Mouse (Mus musculus): Measurements from ENCODE around the gene Slc25a18. TPM values are rescaled to one million over a fixed set of nuclear protein-coding genes. Genes with fewer than 3 reads are reported as not detected.

Gene Slc25a18
- polyA plus RNA-seq, 1 experiment, result 0.12 TPM

DNA sequence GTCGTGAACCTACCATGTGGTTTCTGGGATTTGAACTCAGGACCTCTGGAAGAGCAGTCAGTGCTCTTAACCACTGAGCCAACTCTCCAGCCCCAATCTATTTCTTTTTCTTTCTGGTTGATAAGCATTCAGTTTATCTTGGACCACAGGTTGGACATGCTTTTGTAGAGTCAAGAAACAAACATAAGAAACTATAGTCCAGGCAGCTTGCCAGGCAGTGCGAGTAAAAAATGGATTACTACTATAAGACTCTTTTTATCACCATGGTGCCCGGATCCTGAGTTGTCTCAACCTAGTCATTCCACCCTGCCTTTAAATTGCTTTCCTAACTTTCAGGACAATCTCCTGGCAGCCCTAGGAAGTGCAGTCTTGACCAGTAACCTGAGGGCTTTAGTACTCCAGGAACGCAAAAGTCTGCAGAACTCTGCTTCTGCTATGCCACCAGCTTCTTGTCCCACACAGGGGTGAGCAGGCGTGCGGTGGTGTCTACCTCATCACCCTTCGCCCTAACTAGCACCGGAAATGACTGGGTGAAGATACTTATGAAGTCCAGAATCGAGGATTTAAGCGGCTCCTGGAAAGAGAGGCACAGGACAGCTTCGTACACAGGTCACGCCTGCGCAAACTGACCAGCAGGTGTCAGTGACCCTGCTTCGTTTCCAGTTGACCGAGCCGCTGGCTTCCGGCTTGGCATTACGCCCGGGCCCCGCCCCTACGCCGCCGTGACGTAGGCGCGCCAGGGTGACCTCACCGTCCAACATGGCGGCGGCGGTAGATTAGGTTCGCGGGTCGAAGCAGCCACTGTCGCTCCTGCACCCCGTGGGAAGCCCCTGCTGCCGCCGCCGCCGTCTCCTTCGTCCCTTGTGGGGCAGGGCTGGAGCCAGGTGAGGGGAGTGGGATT is 62.3 kb downstream of the Slc25a18 start, which contains the start of gene Bcl2l13:
Bcl2l13 (plus strand) TSS at position 739 of the 901 bp plus-strand sequence.
- TF ChIP-seq CTCF (IDR thresholded peaks at IDR 0.05; ENCODE audit: borderline replicate concordance, control insufficient read depth, extremely low read depth, insufficient read depth, low read length, poor library complexity), result no peak
- peak; percentile 85 for TF ChIP-seq POLR2A (IDR thresholded peaks at IDR 0.05; ENCODE audit: control insufficient read depth, extremely low read depth, insufficient read depth, low read length, poor library complexity)
- peak within 1 kb of the TSS; percentile 21 for H3K27ac ChIP-seq (ENCODE audit: control insufficient read depth, insufficient read depth, low read length)
- peak within 1 kb of the TSS; percentile 59 for H3K4me3 ChIP-seq (ENCODE audit: control insufficient read depth, insufficient read depth, low read length)
- DNase-seq, result peak; percentile 92
- WGBS, result 2% methylated on average over 40 of the region's 40 CpGs
- no peaks in the 10 kb centered on the region for H3K4me1 ChIP-seq (replicated peaks; ENCODE audit: control insufficient read depth, insufficient read depth, low read length)
- no peaks in the 10 kb centered on the region for H3K27me3 ChIP-seq (ENCODE audit: control insufficient read depth, insufficient read depth, low read length)
- H3K36me3 ChIP-seq (ENCODE audit: control insufficient read depth, insufficient read depth, low read length), result no peaks in the 10 kb centered on the region

DNA sequence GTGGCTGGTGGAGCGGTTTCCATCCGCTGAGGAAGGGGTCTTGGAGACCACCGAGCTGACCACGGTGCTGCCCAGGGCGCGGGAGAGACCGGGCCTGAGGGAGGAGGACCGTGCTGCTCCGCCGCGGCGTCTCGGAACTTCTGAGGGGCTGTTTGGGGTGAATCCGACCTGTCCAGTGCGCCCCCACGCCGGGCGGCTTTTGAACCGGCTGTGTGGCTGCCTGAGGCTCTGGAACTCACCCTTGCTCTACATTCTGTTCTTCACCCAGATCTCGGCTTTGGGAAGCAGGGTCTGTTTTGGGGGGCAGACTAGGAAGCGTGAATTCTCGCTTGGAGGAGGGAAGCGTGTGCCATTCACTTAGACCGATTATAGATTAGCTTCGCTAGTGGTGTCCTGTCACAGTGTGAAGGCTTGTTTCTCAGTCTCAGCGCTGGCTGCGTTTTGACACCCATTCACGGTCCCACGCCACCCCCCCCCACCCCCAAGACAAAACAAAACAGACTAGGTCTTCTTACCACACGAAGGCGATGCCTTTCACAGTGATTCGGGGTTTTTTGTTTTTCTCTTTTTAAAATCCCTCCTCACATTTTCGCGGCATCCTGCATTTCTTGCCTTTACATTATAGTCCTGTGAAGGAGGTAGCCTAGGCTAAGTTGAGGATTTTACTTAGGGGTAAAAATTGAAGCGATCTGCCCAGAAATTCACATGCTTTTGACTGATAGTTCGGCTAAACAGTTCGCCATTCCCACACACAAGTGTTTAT is 63.2 kb downstream of the Slc25a18 start:
- WGBS, result 5% methylated on average over 36 of the region's 37 CpGs
- H3K36me3 ChIP-seq (ENCODE audit: control insufficient read depth, insufficient read depth, low read length), result no peaks in the 10 kb centered on the region
- H3K27ac ChIP-seq (ENCODE audit: control insufficient read depth, insufficient read depth, low read length), result peak overlapping the region; percentile 20
- no peaks in the 10 kb centered on the region for H3K4me1 ChIP-seq (replicated peaks; ENCODE audit: control insufficient read depth, insufficient read depth, low read length)
- TF ChIP-seq CTCF (IDR thresholded peaks at IDR 0.05; ENCODE audit: borderline replicate concordance, control insufficient read depth, extremely low read depth, insufficient read depth, low read length, poor library complexity) (no peak), POLR2A (IDR thresholded peaks at IDR 0.05; ENCODE audit: control insufficient read depth, extremely low read depth, insufficient read depth, low read length, poor library complexity) (no peak)
- DNase-seq, result no peak
- no peaks in the 10 kb centered on the region for H3K27me3 ChIP-seq (ENCODE audit: control insufficient read depth, insufficient read depth, low read length)
- peak overlapping the region; percentile 59 for H3K4me3 ChIP-seq (ENCODE audit: control insufficient read depth, insufficient read depth, low read length)

DNA sequence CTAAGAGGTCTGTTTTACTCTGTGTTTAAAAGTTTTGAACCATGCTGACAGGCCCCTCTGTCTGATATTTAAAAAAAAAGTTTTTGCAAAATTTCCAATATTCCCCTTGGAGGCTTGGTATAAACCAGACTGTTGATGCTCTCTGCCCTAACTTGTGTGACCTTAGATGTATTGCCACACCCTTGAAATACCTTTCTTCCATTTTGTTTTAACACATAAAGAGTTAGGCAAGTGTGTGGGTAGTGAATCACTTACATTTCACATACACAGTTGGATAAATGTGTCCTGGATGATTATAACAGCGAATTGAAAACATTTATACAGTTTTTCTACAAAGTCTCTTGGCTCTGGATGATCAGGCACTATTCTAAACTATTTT is 63.8 kb downstream of the Slc25a18 start:
- Histone ChIP-seq H3K4me1 (replicated peaks; ENCODE audit: control insufficient read depth, insufficient read depth, low read length) (no peaks in the 10 kb centered on the region), H3K27ac (ENCODE audit: control insufficient read depth, insufficient read depth, low read length) (no peak overlapping the region), H3K36me3 (ENCODE audit: control insufficient read depth, insufficient read depth, low read length) (no peaks in the 10 kb centered on the region), H3K27me3 (ENCODE audit: control insufficient read depth, insufficient read depth, low read length) (no peaks in the 10 kb centered on the region), H3K4me3 (ENCODE audit: control insufficient read depth, insufficient read depth, low read length) (no peak overlapping the region)
- no peak for TF ChIP-seq CTCF (IDR thresholded peaks at IDR 0.05; ENCODE audit: borderline replicate concordance, control insufficient read depth, extremely low read depth, insufficient read depth, low read length, poor library complexity)
- no peak for TF ChIP-seq POLR2A (IDR thresholded peaks at IDR 0.05; ENCODE audit: control insufficient read depth, extremely low read depth, insufficient read depth, low read length, poor library complexity)
- 78% methylated on average over 1 of the region's 1 CpGs for WGBS
- no peak for DNase-seq

DNA sequence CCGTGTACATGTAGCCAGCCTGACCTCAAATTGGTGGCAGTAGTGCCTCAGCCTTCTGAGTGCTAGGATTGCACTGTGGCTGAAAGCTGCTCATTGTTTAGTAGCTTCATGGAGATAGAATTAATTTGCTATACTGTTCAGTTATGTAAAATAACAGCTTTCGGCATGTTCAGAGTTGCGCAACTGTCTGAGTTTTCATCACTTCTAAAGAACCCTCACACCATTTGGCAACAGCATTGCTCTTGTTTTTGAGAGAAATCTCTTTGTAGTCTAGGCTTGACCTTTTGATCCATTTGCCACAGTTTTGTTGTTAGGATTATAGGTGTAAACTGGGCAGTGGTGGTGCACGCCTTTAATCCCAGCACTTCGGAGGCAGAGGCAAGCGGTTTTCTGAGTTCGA is 66.9 kb downstream of the Slc25a18 start:
- H3K4me3 ChIP-seq (ENCODE audit: control insufficient read depth, insufficient read depth, low read length), result no peak overlapping the region
- no peak overlapping the region for H3K27ac ChIP-seq (ENCODE audit: control insufficient read depth, insufficient read depth, low read length)
- no peaks in the 10 kb centered on the region for H3K27me3 ChIP-seq (ENCODE audit: control insufficient read depth, insufficient read depth, low read length)
- WGBS, result 97% methylated on average over 7 of the region's 7 CpGs
- TF ChIP-seq POLR2A (IDR thresholded peaks at IDR 0.05; ENCODE audit: control insufficient read depth, extremely low read depth, insufficient read depth, low read length, poor library complexity) (no peak), CTCF (IDR thresholded peaks at IDR 0.05; ENCODE audit: borderline replicate concordance, control insufficient read depth, extremely low read depth, insufficient read depth, low read length, poor library complexity) (no peak)
- no peaks in the 10 kb centered on the region for H3K36me3 ChIP-seq (ENCODE audit: control insufficient read depth, insufficient read depth, low read length)
- H3K4me1 ChIP-seq (replicated peaks; ENCODE audit: control insufficient read depth, insufficient read depth, low read length), result no peaks in the 10 kb centered on the region
- no peak for DNase-seq

DNA sequence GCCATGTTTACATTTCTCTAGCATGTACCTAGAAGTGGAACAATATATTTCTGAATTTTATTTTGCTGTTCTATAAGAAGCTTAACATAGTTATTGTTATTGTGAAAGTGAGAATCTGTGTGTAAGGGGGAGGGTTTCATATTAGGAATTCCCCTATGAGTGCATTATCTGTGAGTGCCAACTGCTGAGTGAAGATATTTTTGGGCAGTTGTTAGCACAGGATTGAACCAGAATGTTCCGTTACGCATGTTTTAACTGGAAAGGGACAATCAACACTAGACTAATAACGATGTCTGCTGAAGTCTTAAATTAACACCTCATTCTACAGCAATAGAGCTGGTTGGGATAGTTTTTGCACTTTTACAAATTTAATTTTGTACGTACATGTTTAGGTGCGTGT is 68.4 kb downstream of the Slc25a18 start:
- TF ChIP-seq POLR2A (IDR thresholded peaks at IDR 0.05; ENCODE audit: control insufficient read depth, extremely low read depth, insufficient read depth, low read length, poor library complexity), result no peak
- no peak for TF ChIP-seq CTCF (IDR thresholded peaks at IDR 0.05; ENCODE audit: borderline replicate concordance, control insufficient read depth, extremely low read depth, insufficient read depth, low read length, poor library complexity)
- no peaks in the 10 kb centered on the region for H3K4me1 ChIP-seq (replicated peaks; ENCODE audit: control insufficient read depth, insufficient read depth, low read length)
- no peak overlapping the region for H3K4me3 ChIP-seq (ENCODE audit: control insufficient read depth, insufficient read depth, low read length)
- H3K27me3 ChIP-seq (ENCODE audit: control insufficient read depth, insufficient read depth, low read length), result no peaks in the 10 kb centered on the region
- DNase-seq, result no peak
- H3K36me3 ChIP-seq (ENCODE audit: control insufficient read depth, insufficient read depth, low read length), result no peaks in the 10 kb centered on the region
- 95% methylated on average over 5 of the region's 5 CpGs for WGBS
- H3K27ac ChIP-seq (ENCODE audit: control insufficient read depth, insufficient read depth, low read length), result no peak overlapping the region

Other genes starting within 250 kb of the Slc25a18 start
- 62.4 and 74.5 TPM in 2 replicates for gene Hdhd5, start 242.3 kb upstream of the Slc25a18 start, polyA plus RNA-seq (2012; rRNA removed)
- 1.6 and 2.1 TPM in 2 replicates for gene Cecr2, start 107.2 kb upstream of the Slc25a18 start, polyA plus RNA-seq (2012; rRNA removed)
- 122 and 136 TPM in 2 replicates for gene Atp6v1e1, start 49.2 kb downstream of the Slc25a18 start, polyA plus RNA-seq (2012; rRNA removed)
- gene Bcl2l13, start 62.6 kb downstream of the Slc25a18 start, polyA plus RNA-seq (2012; rRNA removed), result 43.5 and 48.0 TPM in 2 replicates
- 36.5 and 43.1 TPM in 2 replicates for gene Bid, start 143.3 kb downstream of the Slc25a18 start, polyA plus RNA-seq (2012; rRNA removed)

Measured in thymus, adult 2 months (tissue).